Mouse (Mus musculus) MN1 (cell line): ENCODE data around the gene Syf2.
"Not testable (repeated sequence)": the region's sequence is repeated elsewhere in the genome, so short reads cannot be mapped to it uniquely, and the experiment has no call there.

ENCODE experiments used
- DNase-seq: peaks from one replicate; pipeline ENCODE4 v3.0.0-alpha.2; 2016; ENCODE audit warnings: low spot score

The Syf2 gene

GRCm38 (mm10) chr4:134930684-134931481 is at the start of gene Syf2:
Syf2 (plus strand) TSS chr4:134930898.
- DNase-seq: peak; percentile 99

- DNase-seq: peak; percentile 62
These were observed 47.4 kb upstream of the Syf2 start for GRCm38 (mm10) chr4:134883266-134883665.

- peak; percentile 30 for DNase-seq
These were observed 46.9 kb upstream of the Syf2 start for GRCm38 (mm10) chr4:134883808-134884207.

- no peak for DNase-seq
These were observed 46.3 kb upstream of the Syf2 start for GRCm38 (mm10) chr4:134884364-134884763.

- peak; percentile 84 for DNase-seq
These were observed 38.6 kb upstream of the Syf2 start for GRCm38 (mm10) chr4:134892096-134892495.

GRCm38 (mm10) chr4:134897256-134897655 is 33.4 kb upstream of the Syf2 start:
- no peak for DNase-seq

GRCm38 (mm10) chr4:134901126-134901525 is 29.6 kb upstream of the Syf2 start:
- no peak for DNase-seq

GRCm38 (mm10) chr4:134903046-134903445 is 27.7 kb upstream of the Syf2 start:
- DNase-seq: no peak

GRCm38 (mm10) chr4:134911406-134911805 is 19.3 kb upstream of the Syf2 start:
- not testable (repeated sequence) for DNase-seq

GRCm38 (mm10) chr4:134913413-134913812 is 17.3 kb upstream of the Syf2 start:
- peak; percentile 82 for DNase-seq

GRCm38 (mm10) chr4:134914122-134914863 is 16.4 kb upstream of the Syf2 start:
- DNase-seq: peak; percentile 39

GRCm38 (mm10) chr4:134914864-134915209 is 15.9 kb upstream of the Syf2 start, which contains the start of gene Tmem50a:
Tmem50a (minus strand) TSS chr4:134915024.
- peak; percentile 97 for DNase-seq

- DNase-seq: no peak
These were observed 15.3 kb upstream of the Syf2 start for GRCm38 (mm10) chr4:134915223-134916050.

GRCm38 (mm10) chr4:134917194-134917593 is 13.5 kb upstream of the Syf2 start:
- peak; percentile 32 for DNase-seq

- peak; percentile 73 for DNase-seq
These were observed 12.3 kb upstream of the Syf2 start for GRCm38 (mm10) chr4:134918381-134918780.

GRCm38 (mm10) chr4:134919733-134920540 is 10.8 kb upstream of the Syf2 start:
- no peak for DNase-seq

GRCm38 (mm10) chr4:134920631-134921030 is 10.1 kb upstream of the Syf2 start:
- DNase-seq: no peak

GRCm38 (mm10) chr4:134921703-134922102 is 9.0 kb upstream of the Syf2 start:
- DNase-seq: no peak

- DNase-seq: peak; percentile 48
These were observed 8.4 kb upstream of the Syf2 start for GRCm38 (mm10) chr4:134922111-134922924.

- DNase-seq: peak; percentile 77
These were observed 7.8 kb upstream of the Syf2 start for GRCm38 (mm10) chr4:134922925-134923244.
